Mouse (Mus musculus) CH12.LX (cell line): Measurements from ENCODE around the gene Birc3.

Source experiments
- CHD2 ChIP-seq: IDR thresholded peaks from 2 replicates; pipeline ENCODE4 v1.6.1; 2011; ENCODE audit warnings: low read length, improper control_type of control experiment
- CTCF ChIP-seq, 2 experiments: IDR thresholded peaks in 1 of 2; conservative IDR thresholded peaks in 1 of 2; 2 replicates each; pipeline ENCODE4 v1.5.1; 2011 to 2012; ENCODE audit warnings: low read depth in 2 of 2, low read length in 2 of 2, improper control_type of control experiment in 1 of 2, inconsistent platforms in 1 of 2, mild to moderate bottlenecking in 1 of 2, moderate library complexity in 1 of 2
- ELF1 ChIP-seq: IDR thresholded peaks from 2 replicates; pipeline ENCODE4 v1.6.1; 2014; ENCODE audit warnings: low read depth, mild to moderate bottlenecking, inconsistent platforms, low read length, improper control_type of control experiment
- EP300 ChIP-seq: IDR thresholded peaks from 2 replicates; pipeline ENCODE4 v1.6.1; 2011; ENCODE audit warnings: low read length, improper control_type of control experiment
- MEF2A ChIP-seq: IDR thresholded peaks from 2 replicates; pipeline ENCODE4 v1.6.1; 2014; ENCODE audit warnings: low read depth, mild to moderate bottlenecking, inconsistent platforms, low read length, improper control_type of control experiment, borderline replicate concordance
- NELFE ChIP-seq: IDR thresholded peaks from 2 replicates; pipeline ENCODE4 v1.6.1; 2011; ENCODE audit warnings: low read depth, low read length, improper control_type of control experiment
- POLR2A ChIP-seq: IDR thresholded peaks from 2 replicates; pipeline ENCODE4 v1.6.1; 2011; ENCODE audit warnings: low read depth, mild to moderate bottlenecking, improper control_type of control experiment, low read length
- POLR2AphosphoS2 ChIP-seq: IDR thresholded peaks from 2 replicates; pipeline ENCODE4 v1.6.1; 2011; ENCODE audit warnings: low read depth, low read length, improper control_type of control experiment
- RCOR1 ChIP-seq: conservative IDR thresholded peaks from 2 replicates; pipeline ENCODE4 v1.6.1; 2012; ENCODE audit warnings: low read depth, mild to moderate bottlenecking, inconsistent platforms, low read length, improper control_type of control experiment
- TCF12 ChIP-seq: IDR thresholded peaks from 2 replicates; pipeline ENCODE4 v1.6.1; 2014; ENCODE audit warnings: low read depth, mild to moderate bottlenecking, inconsistent platforms, low read length, improper control_type of control experiment
- ZC3H11A ChIP-seq: IDR thresholded peaks from 2 replicates; pipeline ENCODE4 v1.6.1; 2012; ENCODE audit warnings: low read depth, mild to moderate bottlenecking, inconsistent platforms, low read length, improper control_type of control experiment
- ZKSCAN1 ChIP-seq: IDR thresholded peaks from 2 replicates; pipeline ENCODE4 v1.6.1; 2012; ENCODE audit warnings: low read depth, inconsistent platforms, low read length, improper control_type of control experiment, borderline replicate concordance
- ZMIZ1 ChIP-seq: IDR thresholded peaks from 2 replicates; pipeline ENCODE4 v1.6.1; 2012; ENCODE audit warnings: low read depth, mild to moderate bottlenecking, inconsistent platforms, low read length, improper control_type of control experiment

GRCm38 (mm10) chr9:7913953-7914352, 41.0 kb upstream of the Birc3 start:
- TF ChIP-seq ZMIZ1 = no peak
- no peak for TF ChIP-seq ELF1
- TF ChIP-seq EP300 = no peak
- no peak for TF ChIP-seq ZKSCAN1
- no peak for TF ChIP-seq CTCF (conservative IDR thresholded peaks at IDR 0.05 in 1 of 2, IDR thresholded peaks at IDR 0.05 in 1 of 2; ENCODE audit: low read depth in 2 of 2, low read length in 2 of 2)
- no peak for TF ChIP-seq MEF2A
- TF ChIP-seq CHD2 = no peak
- TF ChIP-seq TCF12 = no peak
- no peak for TF ChIP-seq ZC3H11A
- TF ChIP-seq NELFE = no peak
- no peak for TF ChIP-seq POLR2A
- no peak for TF ChIP-seq POLR2AphosphoS2
- TF ChIP-seq RCOR1 = no peak
